Mouse (Mus musculus) forebrain, embryonic 11.5 days (tissue): ENCODE results near the gene Borcs5. TPM values are rescaled to one million over a fixed set of nuclear protein-coding genes. Genes with fewer than 3 reads are reported as not detected.

Source experiments
- ATAC-seq: fragments of 200-750 bp; cut with Nextera tagmentation; replicated peaks from 2 replicates; pipeline ENCODE4 v1.8.0; 2017; ENCODE audit warnings: moderate TSS enrichment; ENCODE audit not compliant: low FRiP score
- DNase-seq: peaks from one replicate; pipeline ENCODE4 v3.0.0-alpha.2; 2017; ENCODE audit warnings: low spot score
- H3K27ac ChIP-seq: fragments of 300-500 bp; sonication (generic); 2 replicates; pipeline ENCODE4 v1.5.1; 2014; ENCODE audit warnings: low read depth, low read length
- H3K27me3 ChIP-seq: fragments of 300-500 bp; sonication (generic); 2 replicates; pipeline ENCODE4 v1.6.1; 2014; ENCODE audit warnings: mild to moderate bottlenecking, low read length, mixed read lengths; ENCODE audit not compliant: control insufficient read depth, insufficient read depth
- H3K36me3 ChIP-seq: fragments of 300-500 bp; sonication (generic); 2 replicates; pipeline ENCODE4 v1.6.1; 2014; ENCODE audit warnings: mild to moderate bottlenecking, low read length, moderate library complexity, mixed read lengths; ENCODE audit not compliant: control insufficient read depth, insufficient read depth
- H3K4me1 ChIP-seq: fragments of 300-500 bp; sonication (generic); replicated peaks from 2 replicates; pipeline ENCODE4 v1.6.1; 2014; ENCODE audit warnings: low read length, mixed read lengths; ENCODE audit not compliant: control insufficient read depth, insufficient read depth
- H3K4me2 ChIP-seq: fragments of 300-500 bp; sonication (generic); 2 replicates; pipeline ENCODE4 v1.6.1; 2014; ENCODE audit warnings: low read depth, mild to moderate bottlenecking, low read length, moderate library complexity, mixed read lengths; ENCODE audit not compliant: severe bottlenecking
- H3K4me3 ChIP-seq: fragments of 300-500 bp; sonication (generic); 2 replicates; pipeline ENCODE4 v1.5.1; 2014; ENCODE audit warnings: low read depth, low read length
- H3K9ac ChIP-seq: fragments of 300-500 bp; sonication (generic); 2 replicates; pipeline ENCODE4 v1.6.1; 2014; ENCODE audit warnings: low read length
- H3K9me3 ChIP-seq: fragments of 300-500 bp; sonication (generic); 2 replicates; pipeline ENCODE4 v1.6.1; 2016; ENCODE audit warnings: low read length, mixed read lengths; ENCODE audit not compliant: control insufficient read depth
- WGBS: fragments of 180-500 bp; shearing (Covaris S2); extraction: QIAGEN DNeasy Blood & Tissue Kit; methylation state at CpG from one replicate; pipeline ENCODE4 v1.1.7; 2014; 5-methylcytosine and 5-hydroxymethylcytosine counted together
- polyA plus RNA-seq: library from polyadenylated mRNA; unstranded; fragments of >200 nt; fragmentation: Nextera tagmentation; extraction: Ambion mirVana; gene quantifications from 2 replicates; pipeline ENCODE4 v1.2.1, GENCODE M21; 2014

Borcs5 gene
- polyA plus RNA-seq, 1 experiment from 2014 or later = 27.0 TPM

GRCm38 (mm10) chr6:134719156-134719555 lies 79.8 kb downstream of the Borcs5 start:
- 94% methylated on average over 5 of the region's 5 CpGs for WGBS
- ATAC-seq = no peak

GRCm38 (mm10) chr6:134720150-134720549 lies 80.8 kb downstream of the Borcs5 start:
- H3K9ac ChIP-seq = no peak overlapping the region
- WGBS = 90% methylated on average over 5 of the region's 5 CpGs
- ATAC-seq = no peak
- H3K27me3 ChIP-seq = no peaks in the 10 kb centered on the region
- H3K9me3 ChIP-seq = no peaks in the 10 kb centered on the region
- H3K36me3 ChIP-seq = peaks cover 3% of the 10 kb centered on the region; the same call in 1 of the 2 replicates
- no peak overlapping the region for H3K4me2 ChIP-seq
- DNase-seq = no peak
- H3K27ac ChIP-seq = no peak overlapping the region
- no peak overlapping the region for H3K4me3 ChIP-seq
- no peaks in the 10 kb centered on the region for H3K4me1 ChIP-seq

More at GRCm38 (mm10) chr6:134719156-134719555, 79.8 kb downstream of the Borcs5 start:
- peaks cover 3% of the 10 kb centered on the region; the same call in 1 of the 2 replicates for H3K36me3 ChIP-seq
- no peak for DNase-seq
- H3K4me3 ChIP-seq = no peak overlapping the region
- no peak overlapping the region for H3K4me2 ChIP-seq
- H3K27ac ChIP-seq = no peak overlapping the region
- no peaks in the 10 kb centered on the region for H3K27me3 ChIP-seq
- no peaks in the 10 kb centered on the region for H3K4me1 ChIP-seq
- no peaks in the 10 kb centered on the region for H3K9me3 ChIP-seq
- no peak overlapping the region for H3K9ac ChIP-seq

- Histone ChIP-seq H3K27me3 (no peaks in the 10 kb centered on the region), H3K4me2 (no peak overlapping the region), H3K9ac (no peak overlapping the region), H3K4me1 (no peaks in the 10 kb centered on the region), H3K9me3 (no peaks in the 10 kb centered on the region), H3K27ac (no peak overlapping the region), H3K4me3 (no peak overlapping the region), H3K36me3 (peaks cover 3% of the 10 kb centered on the region; the same call in 1 of the 2 replicates)
- ATAC-seq = no peak
- 97% methylated on average over 6 of the region's 6 CpGs for whole genome bisulfite sequencing
- DNase-seq = no peak
These were observed 82.5 kb downstream of the Borcs5 start for GRCm38 (mm10) chr6:134721729-134722269.

GRCm38 (mm10) chr6:134722906-134723305 lies 83.6 kb downstream of the Borcs5 start:
- WGBS = 95% methylated on average over 8 of the region's 8 CpGs
- no peak overlapping the region for H3K9ac ChIP-seq
- H3K4me3 ChIP-seq = no peak overlapping the region
- no peak overlapping the region for H3K27ac ChIP-seq
- no peak overlapping the region for H3K4me2 ChIP-seq
- no peaks in the 10 kb centered on the region for H3K9me3 ChIP-seq
- DNase-seq = no peak
- H3K27me3 ChIP-seq = no peaks in the 10 kb centered on the region
- ATAC-seq = no peak
- H3K4me1 ChIP-seq = no peaks in the 10 kb centered on the region
- H3K36me3 ChIP-seq = no peaks in the 10 kb centered on the region; the same call in 1 of the 2 replicates

- Histone ChIP-seq H3K9me3 (no peaks in the 10 kb centered on the region), H3K4me2 (no peak overlapping the region), H3K9ac (no peak overlapping the region), H3K4me1 (no peaks in the 10 kb centered on the region), H3K27ac (no peak overlapping the region), H3K36me3 (no peaks in the 10 kb centered on the region; the same call in 1 of the 2 replicates), H3K4me3 (no peak overlapping the region), H3K27me3 (no peaks in the 10 kb centered on the region)
- DNase-seq = no peak
- 95% methylated on average over 7 of the region's 7 CpGs for WGBS
- ATAC-seq = no peak
These were observed 84.0 kb downstream of the Borcs5 start for GRCm38 (mm10) chr6:134723326-134723725.

- H3K4me3 ChIP-seq = no peak overlapping the region
- H3K27me3 ChIP-seq = no peaks in the 10 kb centered on the region
- no peaks in the 10 kb centered on the region for H3K9me3 ChIP-seq
- no peaks in the 10 kb centered on the region for H3K4me1 ChIP-seq
- WGBS = 84% methylated on average over 9 of the region's 9 CpGs
- no peak overlapping the region for H3K27ac ChIP-seq
- H3K36me3 ChIP-seq = no peaks in the 10 kb centered on the region; the same call in 1 of the 2 replicates
- no peak overlapping the region for H3K4me2 ChIP-seq
- H3K9ac ChIP-seq = no peak overlapping the region
- DNase-seq (no peak), ATAC-seq (no peak)
These were observed 84.7 kb downstream of the Borcs5 start for GRCm38 (mm10) chr6:134723833-134724553.

- Histone ChIP-seq H3K4me3 (no peak overlapping the region), H3K27ac (no peak overlapping the region), H3K27me3 (no peaks in the 10 kb centered on the region), H3K36me3 (no peaks in the 10 kb centered on the region; the same call in 1 of the 2 replicates), H3K9ac (no peak overlapping the region), H3K4me2 (no peak overlapping the region), H3K9me3 (no peaks in the 10 kb centered on the region), H3K4me1 (no peaks in the 10 kb centered on the region)
- ATAC-seq (no peak), DNase-seq (no peak)
These were observed 86.1 kb downstream of the Borcs5 start for GRCm38 (mm10) chr6:134725406-134725805.

GRCm38 (mm10) chr6:134730978-134731377 lies 91.7 kb downstream of the Borcs5 start:
- Histone ChIP-seq H3K4me3 (no peak overlapping the region), H3K4me1 (no peaks in the 10 kb centered on the region), H3K36me3 (no peaks in the 10 kb centered on the region), H3K27ac (no peak overlapping the region), H3K9me3 (no peaks in the 10 kb centered on the region), H3K27me3 (no peaks in the 10 kb centered on the region), H3K4me2 (no peak overlapping the region), H3K9ac (no peak overlapping the region)
- 88% methylated on average over 3 of the region's 3 CpGs for WGBS
- DNase-seq = no peak
- ATAC-seq = no peak

- Histone ChIP-seq H3K9me3 (no peaks in the 10 kb centered on the region), H3K27ac (no peak overlapping the region), H3K36me3 (no peaks in the 10 kb centered on the region), H3K27me3 (no peaks in the 10 kb centered on the region), H3K4me3 (no peak overlapping the region), H3K4me2 (no peak overlapping the region), H3K4me1 (no peaks in the 10 kb centered on the region), H3K9ac (no peak overlapping the region)
- DNase-seq = no peak
- ATAC-seq = no peak
- WGBS = 93% methylated on average over 8 of the region's 8 CpGs
These were observed 93.5 kb downstream of the Borcs5 start for GRCm38 (mm10) chr6:134732813-134733212.
